Mouse (Mus musculus): ENCODE measurements around the gene Il1r2.

DNA sequence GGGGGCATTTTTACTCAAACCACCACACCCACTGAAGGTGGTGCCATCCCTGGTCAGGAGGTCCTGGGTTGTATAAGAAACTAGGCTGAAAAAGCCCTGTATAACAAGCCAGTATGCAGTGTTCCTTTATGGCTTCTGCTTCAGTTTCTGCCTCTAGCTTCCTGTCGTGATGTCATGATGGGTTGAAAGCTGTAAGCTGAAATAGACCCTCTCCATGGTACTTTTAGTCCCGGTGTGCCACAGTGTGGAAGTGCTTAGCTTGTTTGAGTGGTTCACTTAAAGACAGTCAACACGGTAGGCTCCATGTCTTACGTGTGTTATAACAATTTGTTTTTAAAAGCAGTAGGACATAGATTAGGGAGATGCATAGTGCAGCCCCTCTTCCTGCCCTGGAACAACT lies 32.4 kb downstream of the Il1r2 start:
- no peak for TF ChIP-seq POLR2A (IDR thresholded peaks at IDR 0.05; ENCODE audit: borderline replicate concordance, low read depth, low read length)
- TF ChIP-seq CTCF (IDR thresholded peaks at IDR 0.05; ENCODE audit: low read depth, low read length), result no peak

Data from bone marrow macrophage, adult 2 months (primary cell).